Mouse (Mus musculus): ENCODE measurements at regions not wholly inside any gene's neighbourhood (a gene's known extent, or its start where the extent isn't known, plus 50 kb on each side); places are given as distances from the start of the nearest gene placed in this dataset.

- no peak for TF ChIP-seq POLR2A (IDR thresholded peaks at IDR 0.05; ENCODE audit: low read depth, low read length)
- no peak for TF ChIP-seq CTCF (conservative IDR thresholded peaks at IDR 0.05; ENCODE audit: insufficient read depth, insufficient read length, low read depth, low read length)
Observed at GRCm38 (mm10) chr1:127131871-127132270, 72.9 kb upstream of the Mgat5 start.

Measured in kidney, adult 2 months (tissue).